Mouse (Mus musculus): ENCODE results near the gene Traf3ip1.

- TF ChIP-seq FLI1 (IDR thresholded peaks at IDR 0.05; ENCODE audit: low read length) (no peak), GATA1 (IDR thresholded peaks at IDR 0.05; ENCODE audit: borderline replicate concordance, low read length) (no peak)
These were observed 72.8 kb downstream of the Traf3ip1 start for GRCm38 (mm10) chr1:91567269-91567668.
